Mouse (Mus musculus) bone marrow macrophage, adult 2 months (primary cell): ENCODE measurements at regions not wholly inside any gene's neighbourhood (a gene's known extent, or its start where the extent isn't known, plus 50 kb on each side); places are given as distances from the start of the nearest gene placed in this dataset.

Experiments
- CTCF ChIP-seq: IDR thresholded peaks from 2 replicates; pipeline ENCODE4 v1.5.1; 2012; ENCODE audit warnings: low read depth, mild to moderate bottlenecking, low read length, moderate library complexity
- POLR2A ChIP-seq: IDR thresholded peaks from 2 replicates; pipeline ENCODE4 v1.6.1; 2012; ENCODE audit warnings: mild to moderate bottlenecking, low read depth, low read length, borderline replicate concordance

DNA sequence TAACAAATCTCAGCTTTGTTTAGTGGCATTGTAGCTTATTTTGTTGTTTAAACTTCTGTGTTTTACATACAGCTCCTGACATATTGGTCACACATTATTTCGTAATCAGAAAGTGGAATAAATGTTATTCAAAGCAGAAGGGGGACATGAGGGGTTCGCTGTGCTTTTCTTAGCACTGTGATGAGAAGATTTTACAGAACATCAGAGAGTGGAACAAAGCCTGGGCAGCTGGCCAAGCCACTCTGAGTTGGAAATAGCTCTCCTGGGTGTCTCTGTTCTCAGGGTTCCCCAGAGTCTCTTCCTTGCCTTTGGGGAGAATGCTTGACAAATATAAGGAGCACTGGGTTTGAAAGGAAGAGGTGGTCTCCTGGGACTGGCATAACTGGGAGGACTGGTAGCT, 124.7 kb upstream of the Adra1d start:
- TF ChIP-seq CTCF (no peak), POLR2A (no peak)
